Mouse (Mus musculus): ENCODE data around the gene Dusp10.

Dusp10 gene

DNA sequence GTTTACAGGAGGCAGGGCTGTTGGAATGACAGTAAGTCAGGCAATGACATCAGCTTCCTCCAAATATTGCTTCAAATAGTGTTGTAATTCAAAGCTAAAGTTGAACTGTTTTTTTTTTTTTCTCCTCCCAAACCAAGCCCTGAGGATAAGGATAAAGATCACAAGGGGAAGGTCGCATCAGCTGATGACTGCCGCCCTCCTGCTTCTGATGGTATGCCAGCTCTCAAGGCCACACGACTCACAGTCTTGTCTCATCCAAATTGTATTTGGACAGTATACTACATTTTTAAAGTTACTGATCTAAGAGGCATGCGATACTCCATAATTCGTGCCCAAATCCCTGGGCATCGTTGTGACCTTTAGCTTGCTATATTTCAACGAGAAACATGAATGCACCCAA lies 70.1 kb downstream of the Dusp10 start:
- in situ Hi-C loops (cut with MboI; ENCODE audit: unreplicated experiment in 2 of 2), result no loop called here

DNA sequence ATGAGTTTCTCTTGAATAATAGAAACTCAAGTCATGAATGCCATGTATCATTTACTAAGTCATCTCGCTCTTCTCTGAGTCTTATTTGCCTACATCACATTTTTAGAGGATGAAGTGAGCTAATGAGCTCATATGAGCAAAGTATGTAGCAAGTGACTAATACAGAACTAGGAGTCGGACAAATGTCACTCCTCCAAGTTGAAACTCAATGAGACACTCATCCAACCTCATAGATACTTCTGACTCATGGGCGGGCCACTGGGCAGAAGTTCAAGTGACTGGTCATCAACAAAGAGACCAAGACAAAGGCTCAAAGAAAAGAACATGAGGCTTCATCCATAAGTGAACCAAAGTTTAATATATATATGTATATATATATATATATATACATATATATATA lies 71.9 kb downstream of the Dusp10 start:
- in situ Hi-C loops (cut with MboI; ENCODE audit: unreplicated experiment in 2 of 2), result no loop called here

DNA sequence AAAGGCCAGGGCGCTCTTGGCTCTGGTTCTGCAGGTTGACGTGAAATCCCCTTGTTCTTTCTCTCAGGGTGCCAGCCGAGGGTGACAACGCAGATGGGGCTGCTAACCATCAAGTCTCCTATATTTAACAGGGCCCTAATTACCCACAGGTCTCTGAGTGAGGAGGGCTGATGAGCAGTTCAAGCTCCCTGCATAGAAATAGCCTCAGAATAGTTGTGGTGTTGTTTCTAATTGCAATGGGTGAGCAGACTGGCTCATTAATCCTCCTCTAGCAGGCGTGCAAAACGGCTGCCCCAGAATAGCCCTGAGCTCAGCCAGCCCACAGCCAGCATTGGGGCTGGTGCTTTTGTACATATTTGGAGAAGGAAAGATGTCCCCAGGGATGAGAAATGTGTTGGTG lies 77.4 kb downstream of the Dusp10 start:
- in situ Hi-C loops (cut with MboI; ENCODE audit: unreplicated experiment in 2 of 2), result no loop called here

DNA sequence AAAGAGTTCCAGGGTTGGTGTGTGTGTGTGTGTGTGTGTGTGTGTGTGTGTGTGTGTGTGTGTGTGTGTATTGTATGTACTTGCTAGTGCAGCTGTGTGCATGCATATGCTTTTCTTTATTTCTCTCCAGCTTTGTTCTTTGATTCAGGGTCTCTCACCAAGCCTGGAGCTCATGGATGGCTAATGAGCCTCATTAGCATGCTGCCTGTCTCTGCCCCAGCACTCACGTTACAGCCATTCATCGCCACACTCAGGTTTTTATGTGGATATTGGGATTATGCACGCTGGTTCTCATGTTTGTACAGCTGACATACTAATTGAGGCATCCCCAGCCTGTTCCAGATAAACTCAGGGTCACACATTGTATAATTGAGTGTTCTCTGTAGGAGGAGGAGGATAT lies 81.8 kb downstream of the Dusp10 start:
- in situ Hi-C loops (cut with MboI; ENCODE audit: unreplicated experiment in 2 of 2), result no loop called here

DNA sequence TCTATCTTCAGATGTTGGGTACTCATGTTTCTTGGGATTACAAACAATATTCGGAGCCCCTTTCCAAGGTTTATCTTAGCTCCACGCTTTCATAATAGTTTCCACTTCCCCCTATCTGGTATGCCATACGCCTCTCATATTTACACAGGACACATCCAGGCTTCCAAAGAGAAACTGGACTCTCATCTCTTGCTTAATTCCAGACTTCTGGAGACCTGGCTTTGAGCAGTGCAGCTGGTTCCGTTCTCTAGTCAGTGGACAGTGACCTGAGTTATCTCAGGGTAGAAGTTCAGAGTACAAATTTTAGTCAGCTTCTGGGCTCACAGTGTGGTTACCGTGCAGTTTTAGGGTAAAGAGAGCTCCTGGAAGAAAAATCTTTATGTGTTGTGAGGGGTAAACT lies 87.3 kb downstream of the Dusp10 start:
- in situ Hi-C loops (cut with MboI; ENCODE audit: unreplicated experiment in 2 of 2), result no loop called here

DNA sequence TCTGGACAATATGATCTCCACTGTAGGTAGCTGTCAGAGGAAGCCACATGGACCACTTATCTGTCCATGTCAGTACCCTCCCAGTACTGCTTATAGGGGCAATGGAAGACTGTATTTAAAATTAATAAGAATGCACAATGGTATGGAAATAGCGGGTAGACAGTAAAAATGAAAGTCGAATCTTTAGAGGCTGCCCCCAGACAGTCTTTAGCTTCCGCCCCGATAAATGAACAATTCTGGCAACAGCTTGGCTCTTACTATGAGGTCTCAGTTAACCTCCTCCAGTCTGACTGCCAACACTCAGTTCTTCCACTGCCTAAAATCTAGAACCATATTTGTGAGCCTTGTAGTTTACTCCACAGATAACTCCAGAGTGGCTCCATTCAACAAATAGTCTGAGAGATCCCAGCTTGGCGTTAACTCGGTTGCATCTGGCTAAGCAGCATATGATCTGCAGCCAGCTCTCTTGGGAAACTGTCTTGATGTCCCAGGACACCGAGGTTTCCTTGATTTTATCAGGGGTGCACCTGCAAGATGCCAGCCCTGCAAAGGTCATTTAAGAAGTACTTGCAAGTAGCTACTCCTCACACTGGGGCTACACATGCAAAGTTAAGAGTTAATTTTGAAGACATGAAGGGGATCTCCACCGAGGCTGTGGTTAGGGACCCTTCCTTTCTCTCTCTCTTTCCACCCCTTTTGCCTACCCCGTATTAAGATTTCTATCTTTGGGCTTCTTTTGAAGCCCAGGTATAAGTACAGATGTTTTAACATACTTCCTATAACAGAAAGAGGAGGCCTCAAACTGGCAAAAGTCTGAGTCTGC lies 88.0 kb downstream of the Dusp10 start:
- in situ Hi-C loops (cut with MboI; ENCODE audit: unreplicated experiment in 2 of 2), result no loop called here

DNA sequence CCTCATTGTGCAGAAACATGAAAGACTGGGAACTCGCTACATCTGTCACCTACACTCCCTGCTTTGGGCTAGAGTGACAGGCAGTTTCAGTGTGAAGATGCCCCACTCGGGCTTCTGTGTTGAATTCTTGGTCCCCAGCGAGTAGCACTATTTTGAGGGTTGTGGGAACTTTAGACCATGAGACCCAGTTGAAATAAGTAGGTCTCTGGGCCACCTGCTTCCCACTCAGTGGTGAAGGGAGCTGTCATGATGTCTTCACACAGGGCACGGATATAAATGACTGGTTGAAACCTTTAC lies 88.6 kb downstream of the Dusp10 start:
- in situ Hi-C loops (cut with MboI; ENCODE audit: unreplicated experiment in 2 of 2), result no loop called here

DNA sequence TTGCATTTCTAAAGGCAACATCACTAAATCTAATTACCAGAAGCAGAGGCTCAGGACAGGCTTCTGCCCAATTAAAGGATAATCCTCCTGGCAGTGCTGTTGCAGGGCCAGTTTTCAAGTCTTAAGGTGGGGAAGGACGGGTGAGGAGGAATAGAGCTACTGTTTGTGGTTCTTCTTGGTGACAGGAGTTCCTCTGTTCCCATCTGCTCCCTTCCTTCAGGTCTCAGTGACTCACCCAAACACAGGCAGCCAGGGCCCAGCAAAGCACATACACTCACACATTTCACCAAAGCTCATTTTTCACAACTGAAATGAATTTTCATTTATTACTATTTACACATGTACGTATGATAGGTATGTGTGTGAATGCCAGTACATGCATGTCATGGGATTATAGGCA lies 93.7 kb downstream of the Dusp10 start:
- in situ Hi-C loops (cut with MboI; ENCODE audit: unreplicated experiment in 2 of 2), result no loop called here

DNA sequence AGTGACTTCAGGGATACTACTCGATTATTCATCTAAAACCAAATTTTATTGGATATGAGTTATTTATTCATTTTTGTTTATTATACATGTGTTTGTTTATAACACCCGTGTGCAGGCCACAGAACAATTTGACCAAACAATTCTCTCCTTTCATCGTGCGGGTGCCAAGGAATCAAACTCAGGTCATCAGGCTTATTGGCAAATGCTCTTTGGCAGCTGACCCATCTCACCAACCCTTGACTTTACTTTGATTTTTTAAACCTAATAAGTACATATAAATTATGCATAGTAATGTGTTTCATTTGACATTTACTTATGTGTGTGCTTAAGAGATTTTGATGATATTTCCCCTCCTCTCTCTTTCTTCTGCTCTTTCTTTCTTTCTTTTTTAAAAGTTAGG lies 94.3 kb downstream of the Dusp10 start:
- in situ Hi-C loops (cut with MboI; ENCODE audit: unreplicated experiment in 2 of 2), result no loop called here

DNA sequence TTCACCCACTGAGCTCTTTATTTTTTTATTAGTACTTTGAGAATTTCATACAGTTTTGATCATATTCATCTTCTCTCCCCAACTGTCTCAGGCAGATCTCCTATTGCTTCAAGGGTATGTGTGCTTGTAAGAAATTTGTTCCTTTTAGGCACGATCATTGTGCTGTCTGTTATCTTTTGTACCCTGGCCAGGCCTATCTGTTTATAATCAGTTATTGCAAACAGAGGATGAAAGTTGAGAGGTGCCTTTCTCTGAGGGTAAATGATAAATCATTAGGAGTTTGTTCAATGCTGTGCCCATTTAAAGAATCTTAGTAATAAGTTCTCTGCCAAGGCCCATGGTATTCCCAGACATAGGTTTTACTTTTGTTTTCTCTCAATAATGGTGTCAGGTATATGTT lies 95.2 kb downstream of the Dusp10 start:
- in situ Hi-C loops (cut with MboI; ENCODE audit: unreplicated experiment in 2 of 2), result no loop called here

DNA sequence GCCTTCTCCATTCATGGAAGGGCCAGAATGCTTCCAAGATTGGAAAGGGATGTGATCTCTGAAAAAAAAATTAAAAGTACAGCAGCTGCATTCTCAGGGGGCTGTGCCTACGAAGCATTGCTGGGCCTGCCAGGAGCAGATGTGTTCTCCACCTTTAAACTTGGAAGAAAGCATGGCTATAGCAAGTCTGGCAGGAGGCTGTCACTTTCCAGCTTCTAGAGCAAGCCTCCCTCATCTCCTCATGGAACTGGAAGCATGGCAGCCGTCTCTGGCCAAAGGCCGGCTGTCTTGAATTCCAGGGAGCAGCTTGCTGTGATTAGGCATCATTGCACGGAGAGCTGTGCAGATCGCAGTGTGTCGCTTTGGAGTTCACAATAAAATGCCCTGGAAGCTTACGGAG lies 104.5 kb downstream of the Dusp10 start:
- in situ Hi-C loops (cut with MboI; ENCODE audit: unreplicated experiment in 2 of 2), result no loop called here

DNA sequence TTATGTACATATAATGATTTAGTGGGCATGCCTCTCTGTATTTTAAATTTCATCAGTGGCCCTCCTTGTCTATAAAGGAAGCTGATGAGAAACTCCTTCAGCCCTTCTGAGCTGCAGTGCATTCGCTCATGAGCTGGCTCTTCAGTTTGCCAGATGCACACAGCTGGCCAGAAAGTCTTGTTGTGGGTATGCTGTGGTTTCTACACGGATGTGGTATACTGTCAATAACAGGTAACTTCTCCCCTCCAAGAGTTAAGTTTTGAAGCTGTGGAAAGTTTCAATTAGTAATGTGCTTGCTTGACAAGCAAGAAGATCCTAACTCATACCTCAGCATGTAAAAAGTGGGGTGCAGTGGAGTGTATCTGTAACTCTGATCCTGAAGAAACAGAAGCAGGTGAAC lies 104.9 kb downstream of the Dusp10 start:
- in situ Hi-C loops (cut with MboI; ENCODE audit: unreplicated experiment in 2 of 2), result no loop called here

DNA sequence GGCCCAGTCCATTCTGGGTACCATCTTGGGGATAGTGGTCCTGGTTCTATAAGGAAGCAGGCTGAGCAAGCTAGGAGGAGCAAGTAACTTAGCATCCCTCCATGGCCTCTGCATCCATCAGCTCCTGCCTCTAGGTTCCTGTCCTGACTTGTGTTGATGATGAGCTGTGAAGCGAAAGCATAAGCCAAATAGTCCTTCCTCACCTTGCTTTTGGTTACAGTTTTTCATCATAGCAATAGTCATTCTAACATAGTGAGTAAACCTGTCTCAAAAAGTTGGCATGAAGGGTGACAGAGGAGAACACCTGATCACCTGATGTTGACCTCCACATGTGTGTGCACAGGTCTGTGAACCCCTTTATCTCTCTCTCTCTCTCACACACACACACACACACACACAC lies 105.5 kb downstream of the Dusp10 start:
- in situ Hi-C loops (cut with MboI; ENCODE audit: unreplicated experiment in 2 of 2), result no loop called here
